Mouse (Mus musculus): ENCODE measurements around the gene D16Ertd472e. TPM values are rescaled to one million over a fixed set of nuclear protein-coding genes. Genes with fewer than 3 reads are reported as not detected.

D16Ertd472e gene
- polyA plus RNA-seq (2017; shearing (Covaris generic)) = 10 to 100 TPM; 52.1 to 55.1 TPM

DNA sequence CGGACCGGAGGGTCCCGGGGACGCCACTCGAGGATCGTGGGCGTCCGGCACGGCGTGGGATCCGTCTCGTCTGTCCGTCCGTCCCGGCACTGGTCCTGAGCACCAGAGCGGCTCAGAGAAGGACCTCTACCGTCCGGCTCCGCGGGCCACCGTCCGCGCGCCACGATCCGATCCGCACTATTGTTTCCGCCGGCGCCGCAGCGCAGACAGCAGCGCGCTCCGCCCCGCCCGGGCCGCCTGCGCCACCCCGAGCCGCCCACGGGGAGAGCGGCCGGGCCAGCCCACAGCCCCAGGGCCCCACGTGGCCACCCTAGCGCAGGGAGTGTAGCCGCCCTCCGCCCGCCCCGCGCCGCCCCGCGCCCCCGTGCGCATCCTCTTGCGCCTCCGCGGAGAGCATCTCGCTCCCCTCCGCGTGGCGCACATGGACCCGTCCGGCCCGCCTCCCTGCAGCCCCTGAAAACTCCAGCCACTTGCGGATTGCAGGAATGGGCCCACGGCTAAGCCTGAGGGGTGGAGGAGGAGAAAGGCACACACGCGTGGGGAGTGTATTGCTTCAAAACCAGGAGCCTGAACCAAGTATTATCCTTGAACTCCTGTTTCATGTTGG lies at the start of gene D16Ertd472e:
D16Ertd472e (minus strand) TSS at position 231 of the 607 bp plus-strand sequence.
- ATAC-seq = peak; percentile 72

GRCm38 (mm10) chr16:78622755-78623154 lies 46.2 kb upstream of the D16Ertd472e start:
- ATAC-seq = no peak

DNA sequence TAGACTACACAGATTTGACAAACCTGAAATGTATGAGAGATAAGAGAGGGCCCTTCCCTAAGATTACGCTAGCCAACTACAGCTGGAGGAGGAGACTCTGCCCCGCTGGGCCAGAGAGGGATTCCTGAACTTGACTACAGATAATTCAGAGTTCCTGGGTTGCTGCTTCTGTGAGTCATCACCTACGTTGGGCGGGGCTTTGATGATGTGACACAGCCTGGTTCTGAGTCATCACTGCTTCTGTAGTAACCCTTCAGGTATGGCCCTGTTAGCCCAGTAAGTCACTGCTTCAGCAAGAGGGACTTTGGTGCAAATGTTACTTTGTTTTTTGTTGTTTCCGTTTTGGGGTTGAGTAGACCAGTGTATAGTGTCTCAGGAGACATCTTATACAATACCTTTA lies 42.9 kb upstream of the D16Ertd472e start:
- peak; percentile 95 for ATAC-seq

DNA sequence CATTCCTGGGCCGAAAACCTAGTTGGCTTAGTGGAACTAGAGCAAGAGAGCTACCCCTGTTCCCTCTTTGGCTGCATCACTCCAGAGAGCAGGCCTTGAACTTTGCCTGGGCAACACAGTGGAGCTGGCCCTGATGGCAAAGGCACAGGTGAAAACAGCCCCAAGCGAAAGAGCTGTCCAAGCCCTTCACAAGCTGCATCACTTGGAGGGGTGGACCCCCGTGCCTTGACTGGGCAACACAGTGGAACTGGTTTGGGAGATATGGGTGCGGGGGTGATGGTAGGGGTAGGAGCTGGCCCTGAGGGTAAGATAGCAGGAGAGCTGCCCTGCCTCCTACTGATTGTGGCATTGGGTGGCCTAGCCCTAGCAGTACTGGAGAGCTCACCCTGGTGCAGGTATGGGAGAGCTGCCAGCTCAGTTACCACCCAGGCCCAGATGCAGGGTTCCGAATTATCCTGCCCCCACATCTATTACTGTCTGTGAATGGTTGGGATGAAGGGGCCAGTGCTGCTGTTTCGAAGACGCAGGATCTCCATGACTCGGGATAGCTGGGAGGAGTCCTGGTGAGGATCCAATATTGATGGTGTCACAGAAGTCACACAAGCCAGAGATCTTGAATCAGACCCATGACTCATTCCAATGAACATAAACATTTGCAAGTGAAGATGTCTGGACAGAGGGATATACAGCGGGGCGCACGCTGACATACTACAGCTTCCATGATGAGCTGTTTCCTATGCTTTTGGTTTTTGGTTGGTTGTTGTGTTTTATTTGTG lies 41.4 kb upstream of the D16Ertd472e start:
- no peak for ATAC-seq

- ATAC-seq = no peak
Measured at GRCm38 (mm10) chr16:78606202-78606601, 29.7 kb upstream of the D16Ertd472e start.

DNA sequence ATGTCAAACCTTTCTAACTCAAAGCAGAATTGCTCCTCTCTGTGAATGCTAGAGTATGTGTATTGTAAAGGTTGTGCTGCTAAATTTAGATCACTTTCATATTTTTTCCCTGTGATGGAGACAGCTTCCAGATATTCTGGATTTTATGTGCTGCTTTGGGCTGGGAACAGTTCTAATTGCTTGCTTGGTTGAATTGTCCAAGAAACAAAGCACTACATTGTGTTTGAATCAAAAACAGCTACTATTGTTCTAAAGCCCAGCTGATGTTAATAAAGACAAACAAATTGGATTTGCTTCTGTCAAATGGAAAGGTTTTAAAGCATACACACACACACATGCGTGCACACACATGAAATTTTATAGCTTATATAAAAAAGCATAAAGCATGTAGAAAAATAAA lies 22.4 kb upstream of the D16Ertd472e start:
- no peak for ATAC-seq

GRCm38 (mm10) chr16:78596381-78596780 lies 19.9 kb upstream of the D16Ertd472e start:
- ATAC-seq = no peak

DNA sequence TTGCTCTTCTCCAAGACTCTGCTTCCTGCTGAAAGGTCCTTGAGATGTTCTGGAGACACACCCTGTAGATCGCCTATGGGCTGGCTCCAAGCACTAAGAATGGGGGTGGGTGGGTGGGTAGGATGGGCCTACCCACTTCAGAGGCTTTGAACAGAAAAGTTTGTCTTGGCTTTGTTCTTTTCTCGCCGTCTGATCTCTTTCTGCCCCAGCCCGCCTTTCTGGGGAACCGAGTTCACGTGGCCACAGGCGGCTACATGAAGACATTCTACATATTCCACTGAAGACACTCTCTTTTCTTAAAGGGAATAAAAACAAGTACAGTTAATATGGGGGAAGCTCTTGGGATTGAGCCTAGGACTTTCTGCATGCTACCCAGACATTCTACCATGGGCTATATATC lies 19.3 kb upstream of the D16Ertd472e start:
- ATAC-seq = no peak

GRCm38 (mm10) chr16:78594154-78594553 lies 17.6 kb upstream of the D16Ertd472e start:
- ATAC-seq = no peak

GRCm38 (mm10) chr16:78591130-78591529 lies 14.6 kb upstream of the D16Ertd472e start:
- ATAC-seq = peak; percentile 59

DNA sequence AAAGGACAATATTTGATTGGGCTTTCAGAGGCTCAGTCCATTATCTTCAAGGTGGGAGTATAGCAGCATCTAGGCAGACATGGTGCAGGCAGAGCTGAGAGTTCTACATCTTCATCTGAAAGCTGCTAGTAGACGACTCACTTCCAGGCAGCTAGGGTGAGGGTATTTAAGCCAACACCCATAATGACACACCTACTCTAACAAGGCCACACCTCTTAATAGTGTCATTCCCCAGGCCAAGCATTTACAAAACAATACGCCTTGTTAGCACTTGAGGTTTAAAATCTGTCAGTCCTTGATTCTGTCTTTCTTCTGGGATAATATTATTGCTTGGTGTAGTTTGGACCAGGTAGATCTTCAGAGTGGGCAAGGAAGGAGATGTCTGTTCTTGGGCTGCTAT lies 12.3 kb upstream of the D16Ertd472e start:
- ATAC-seq = no peak

GRCm38 (mm10) chr16:78586621-78587020 lies 10.1 kb upstream of the D16Ertd472e start:
- no peak for ATAC-seq

DNA sequence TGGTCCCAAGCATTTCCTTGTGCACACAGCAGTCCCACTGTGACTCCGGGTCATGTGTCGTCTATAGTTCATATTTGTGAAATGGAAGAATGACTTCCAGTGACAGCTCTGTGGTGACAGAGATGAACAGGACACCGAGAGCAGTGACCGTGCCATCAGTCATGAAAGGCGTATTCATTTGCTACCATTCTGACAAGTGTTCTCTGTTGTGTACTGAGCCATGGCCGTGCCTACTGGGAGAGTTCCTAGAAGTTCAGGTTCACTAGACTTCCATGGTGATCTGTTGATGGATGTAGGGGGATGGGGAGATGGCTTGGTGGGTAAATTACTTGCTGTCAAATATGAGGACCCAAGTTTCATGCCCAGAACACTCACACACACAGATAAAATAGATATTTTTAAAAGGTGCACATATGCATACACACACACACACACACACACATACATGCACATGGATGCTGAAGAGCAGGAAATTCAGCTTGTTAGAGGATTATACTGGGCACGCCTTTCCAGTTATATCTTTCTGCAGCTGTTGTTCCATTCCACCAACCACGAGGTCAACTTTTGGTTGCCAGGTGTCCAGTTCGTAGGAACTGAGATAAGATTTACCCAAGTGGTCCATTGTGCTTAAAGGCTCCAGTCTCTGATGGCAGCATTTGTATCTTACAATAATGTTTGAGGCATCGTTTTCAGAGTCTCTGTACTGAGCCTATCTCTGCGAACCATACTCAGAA lies 9.3 kb upstream of the D16Ertd472e start:
- no peak for ATAC-seq

DNA sequence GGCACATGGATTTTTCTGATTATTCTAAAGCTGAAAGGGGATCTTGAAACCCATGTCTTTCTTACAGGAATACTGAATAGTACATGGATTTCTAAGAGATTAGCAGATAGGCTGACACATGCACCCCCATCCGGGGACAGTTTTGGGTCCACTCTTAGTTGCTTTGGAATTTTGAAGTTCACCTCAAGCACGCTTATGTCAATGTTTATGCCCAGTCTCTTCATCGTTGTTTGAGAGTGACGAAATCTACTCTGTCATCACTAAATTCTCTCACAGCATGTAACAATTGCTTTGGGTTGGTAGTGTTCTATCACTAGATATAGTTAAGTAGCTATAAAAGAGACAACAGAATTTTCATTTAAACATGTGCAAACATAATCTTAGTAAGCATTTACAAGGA lies 8.7 kb upstream of the D16Ertd472e start:
- ATAC-seq = no peak

GRCm38 (mm10) chr16:78583968-78584367 lies 7.5 kb upstream of the D16Ertd472e start:
- no peak for ATAC-seq

DNA sequence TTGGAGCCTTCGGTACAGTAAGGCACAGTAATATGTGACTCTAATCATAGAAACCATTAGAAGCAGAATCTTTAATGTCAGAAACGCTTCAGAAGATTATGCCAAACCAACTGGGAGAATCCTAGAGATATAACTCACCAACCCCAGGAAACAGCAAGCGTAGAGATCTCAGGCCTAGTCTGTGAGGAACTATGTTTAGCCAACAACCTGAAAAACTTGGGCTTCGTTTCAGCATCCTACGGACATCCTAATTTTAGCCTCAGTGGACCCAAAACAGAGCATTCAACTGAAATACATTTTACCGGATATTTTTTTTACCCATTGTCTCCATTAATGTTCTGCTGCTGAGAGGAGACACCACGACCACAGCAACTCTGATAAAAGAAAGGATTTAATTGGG lies 3.9 kb upstream of the D16Ertd472e start:
- ATAC-seq = no peak

DNA sequence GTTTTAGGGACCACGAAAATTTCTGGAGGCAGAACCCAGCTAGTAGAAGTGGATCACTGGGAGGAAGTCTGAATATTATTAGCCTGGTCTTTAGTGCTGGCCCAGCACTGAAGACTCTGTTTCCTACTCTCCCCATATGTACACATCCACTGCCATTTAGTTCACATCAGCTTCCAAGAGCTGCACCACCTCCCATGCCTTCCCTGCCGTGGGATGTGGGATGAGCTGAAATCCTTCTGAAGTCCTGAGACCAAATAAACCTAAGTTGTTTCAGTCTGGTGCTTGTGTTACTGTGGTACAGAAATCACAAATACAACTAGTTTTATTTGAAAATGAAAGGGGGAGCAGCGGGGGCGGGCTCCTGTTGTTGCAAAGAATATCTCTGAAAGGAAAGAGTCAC lies 2.9 kb upstream of the D16Ertd472e start:
- no peak for ATAC-seq

- ATAC-seq = peak; percentile 79
Measured at GRCm38 (mm10) chr16:78577085-78577671, 670 bp upstream of the D16Ertd472e start.

DNA sequence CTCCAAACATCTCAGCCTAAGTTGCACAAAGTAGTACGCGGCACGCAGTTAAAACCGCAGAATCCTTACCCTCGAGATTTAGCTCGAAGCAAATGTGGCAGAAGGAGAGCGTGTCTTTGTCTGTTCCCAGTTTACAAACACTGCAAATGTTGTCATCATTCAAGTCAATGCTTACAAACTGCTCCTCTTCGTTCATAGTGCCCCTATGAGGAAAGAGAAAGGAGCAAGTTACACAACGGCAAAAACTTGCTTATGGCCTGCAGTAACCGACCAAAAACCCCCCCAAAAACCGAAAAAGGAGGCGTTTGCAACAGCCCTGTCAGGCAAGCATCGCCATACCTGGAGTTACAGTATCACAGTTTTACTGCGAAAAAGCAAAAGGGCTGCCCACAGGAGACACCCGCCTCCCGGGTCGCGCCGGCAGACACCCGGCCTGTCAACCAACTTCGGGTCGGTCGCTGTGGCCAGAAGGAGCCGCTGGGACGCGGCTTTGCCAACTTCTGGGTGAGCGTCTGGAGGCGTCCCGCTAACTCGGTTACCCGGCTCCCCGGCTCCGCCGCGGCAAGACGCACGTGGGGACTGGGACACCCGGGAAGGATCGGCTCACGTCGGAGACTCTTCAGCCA lies 543 bp downstream of the D16Ertd472e start:
- ATAC-seq = peak; percentile 24

- no peak for ATAC-seq
Measured at GRCm38 (mm10) chr16:78575190-78575851, 1.2 kb downstream of the D16Ertd472e start.

GRCm38 (mm10) chr16:78574241-78574640 lies 2.3 kb downstream of the D16Ertd472e start:
- ATAC-seq = no peak

DNA sequence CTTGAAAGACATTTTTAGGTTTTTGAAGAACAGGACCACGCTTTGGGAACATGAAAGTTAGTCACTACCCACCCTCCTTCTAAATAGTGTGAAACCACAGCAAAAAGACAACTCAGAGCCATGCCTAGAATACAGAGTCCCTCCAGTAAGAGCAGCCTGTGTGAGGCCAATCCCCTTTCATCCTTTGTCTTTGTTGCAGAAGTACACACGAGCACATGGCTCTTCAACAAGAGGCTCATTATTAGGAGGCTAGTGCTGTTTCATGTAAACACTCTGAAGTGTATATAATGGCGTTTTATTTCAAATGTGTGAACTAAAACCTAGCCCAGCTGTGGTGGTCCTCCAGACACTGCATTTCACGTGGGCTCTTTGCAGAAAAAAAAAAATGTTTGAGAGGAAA lies 3.5 kb downstream of the D16Ertd472e start:
- no peak for ATAC-seq
